Mouse (Mus musculus) E14TG2a.4 (cell line): Measurements from ENCODE around the gene Nprl2.

Experiments
- CTCF ChIP-seq: conservative IDR thresholded peaks from 2 replicates; pipeline ENCODE4 v1.5.1; 2014; ENCODE audit warnings: low read length
- NANOG ChIP-seq: IDR thresholded peaks from 2 replicates; pipeline ENCODE4 v1.6.1; 2014; ENCODE audit warnings: borderline replicate concordance, low read length, mixed read lengths
- POU5F1 ChIP-seq: IDR thresholded peaks from 2 replicates; pipeline ENCODE4 v1.6.1; 2014; ENCODE audit warnings: low read length, borderline replicate concordance

- TF ChIP-seq CTCF (no peak), POU5F1 (no peak), NANOG (no peak)
Measured at GRCm38 (mm10) chr9:107578587-107578986, 36.6 kb downstream of the Nprl2 start, which contains the start of gene Naa80.
